Mouse (Mus musculus) neural tube, embryonic 14.5 days (tissue): ENCODE measurements at regions not wholly inside any gene's neighbourhood (a gene's known extent, or its start where the extent isn't known, plus 50 kb on each side); places are given as distances from the start of the nearest gene placed in this dataset.

Experiments used
- ATAC-seq: fragments of 200-750 bp; cut with Nextera tagmentation; 2 replicates; pipeline ENCODE4 v1.8.0; 2017; ENCODE audit warnings: low read depth, mild to moderate bottlenecking, moderate TSS enrichment, moderate library complexity
- H3K27ac ChIP-seq: fragments of 300-500 bp; sonication (generic); 2 replicates; pipeline ENCODE4 v1.5.1; 2014; ENCODE audit warnings: low read depth, mild to moderate bottlenecking, control low read depth, low read length, moderate library complexity, mixed read lengths
- H3K27me3 ChIP-seq: fragments of 300-500 bp; sonication (generic); 2 replicates; pipeline ENCODE4 v1.6.1; 2014; ENCODE audit warnings: low read length; ENCODE audit not compliant: control insufficient read depth, insufficient read depth
- H3K36me3 ChIP-seq: fragments of 300-500 bp; sonication (generic); 2 replicates; pipeline ENCODE4 v1.6.1; 2014; ENCODE audit warnings: low read length, mixed read lengths; ENCODE audit not compliant: control insufficient read depth, insufficient read depth
- H3K4me1 ChIP-seq: fragments of 300-500 bp; sonication (generic); 2 replicates; pipeline ENCODE4 v1.6.1; 2014; ENCODE audit warnings: low read length; ENCODE audit not compliant: control insufficient read depth, insufficient read depth
- H3K4me2 ChIP-seq: fragments of 300-500 bp; sonication (generic); 2 replicates; pipeline ENCODE4 v1.6.1; 2014; ENCODE audit warnings: mild to moderate bottlenecking, low read depth, low read length, control low read depth
- H3K4me3 ChIP-seq: fragments of 300-500 bp; sonication (generic); 2 replicates; pipeline ENCODE4 v1.5.1; 2014; ENCODE audit warnings: low read depth, low read length, control low read depth, mixed read lengths
- H3K9ac ChIP-seq: fragments of 300-500 bp; sonication (generic); replicated peaks from 2 replicates; pipeline ENCODE4 v1.6.1; 2014; ENCODE audit warnings: low read depth, mild to moderate bottlenecking, control low read depth, low read length, mixed read lengths
- H3K9me3 ChIP-seq: fragments of 300-500 bp; sonication (generic); 2 replicates; pipeline ENCODE4 v1.6.1; 2016; ENCODE audit warnings: low read length; ENCODE audit not compliant: control insufficient read depth
- WGBS: fragments of 180-500 bp; shearing (Covaris S2); extraction: QIAGEN DNeasy Blood & Tissue Kit; methylation state at CpG from one replicate; pipeline ENCODE4 v1.1.7; 2014; 5-methylcytosine and 5-hydroxymethylcytosine counted together

DNA sequence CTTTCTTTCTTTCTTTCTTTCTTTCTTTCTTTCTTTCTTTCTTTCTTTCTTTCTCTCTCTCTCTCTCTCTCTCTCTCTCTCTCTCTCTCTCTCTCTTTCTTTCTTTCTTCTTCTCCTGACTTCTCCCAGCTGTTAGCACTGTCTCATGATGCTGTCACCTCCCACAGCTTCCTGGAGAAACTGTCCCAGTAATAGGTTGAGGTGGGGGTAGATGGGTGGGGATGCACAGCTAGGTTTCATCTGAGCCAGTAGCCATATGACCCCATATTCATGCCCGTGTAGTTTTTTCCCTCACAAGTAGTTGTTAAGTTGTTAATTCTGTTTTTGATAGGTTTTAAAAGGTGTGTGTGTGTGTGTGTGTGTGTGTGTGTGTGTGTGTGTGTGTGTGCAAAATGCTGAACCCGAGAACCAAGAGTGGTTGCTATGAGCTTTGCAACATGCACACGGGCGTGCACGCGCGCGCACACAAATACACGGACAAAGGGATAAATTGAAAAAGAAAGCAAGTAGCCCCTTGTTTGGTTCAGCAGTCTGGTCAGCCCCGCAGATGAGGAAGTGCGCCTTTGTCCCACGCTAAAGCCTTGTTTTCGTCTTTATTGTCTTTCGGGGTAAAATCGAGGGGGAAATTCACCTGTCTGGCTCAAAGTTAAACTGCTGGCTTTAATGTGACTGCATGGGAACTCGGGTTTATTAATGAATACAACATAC, 224.4 kb downstream of the Ndfip2 start:
- Histone ChIP-seq H3K4me3 (peak overlapping the region; percentile 8), H3K36me3 (no peaks in the 10 kb centered on the region), H3K4me2 (peak overlapping the region; percentile 38), H3K9me3 (no peaks in the 10 kb centered on the region), H3K27ac (peak overlapping the region; percentile 66), H3K4me1 (peaks cover 7% of the 10 kb centered on the region; the same call in 1 of the 2 replicates), H3K27me3 (no peaks in the 10 kb centered on the region), H3K9ac (peak overlapping the region; percentile 46)
- WGBS = 1% methylated on average over 16 of the region's 16 CpGs
- ATAC-seq = peak; percentile 68

GRCm38 (mm10) chr14:105480048-105480447, 221.7 kb downstream of the Ndfip2 start:
- Histone ChIP-seq H3K36me3 (no peaks in the 10 kb centered on the region), H3K9me3 (no peaks in the 10 kb centered on the region), H3K27ac (no peak overlapping the region), H3K4me1 (peaks cover 7% of the 10 kb centered on the region; the same call in 1 of the 2 replicates), H3K4me3 (no peak overlapping the region), H3K27me3 (no peaks in the 10 kb centered on the region), H3K9ac (no peak overlapping the region), H3K4me2 (no peak overlapping the region)
- no peak for ATAC-seq
- 80% methylated on average over 9 of the region's 9 CpGs for WGBS

DNA sequence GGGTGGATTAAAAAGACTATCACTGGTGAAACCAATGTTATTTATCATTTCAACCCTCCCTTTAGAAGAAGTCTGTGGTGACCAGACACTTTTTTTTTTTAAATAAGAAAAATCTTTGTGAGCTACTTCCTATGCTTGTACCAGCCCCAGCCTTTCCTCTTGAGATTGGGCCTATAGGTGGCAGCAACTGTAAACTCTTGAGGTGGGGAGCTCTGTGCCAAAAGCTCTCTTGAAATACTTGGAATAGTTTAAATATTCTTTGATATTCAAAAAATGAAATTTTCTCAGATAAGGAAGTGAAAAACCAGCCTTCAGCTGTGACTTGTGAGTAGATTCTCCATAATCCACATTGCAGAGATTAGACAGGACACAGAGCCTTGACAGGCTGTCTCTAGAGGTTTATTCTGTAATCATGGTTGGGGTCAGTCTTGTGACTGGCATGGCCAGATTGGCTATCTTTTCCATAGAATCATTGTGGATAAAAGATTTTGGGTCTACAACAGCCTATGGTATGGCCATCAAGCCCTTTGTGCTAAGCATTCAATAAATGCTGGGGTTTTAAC, 216.7 kb downstream of the Ndfip2 start:
- H3K9me3 ChIP-seq = no peaks in the 10 kb centered on the region
- H3K36me3 ChIP-seq = no peaks in the 10 kb centered on the region
- no peak for ATAC-seq
- H3K27ac ChIP-seq = no peak overlapping the region
- no peak overlapping the region for H3K4me3 ChIP-seq
- no peak overlapping the region for H3K4me2 ChIP-seq
- H3K9ac ChIP-seq = no peak overlapping the region
- H3K4me1 ChIP-seq = no peaks in the 10 kb centered on the region
- H3K27me3 ChIP-seq = no peaks in the 10 kb centered on the region

DNA sequence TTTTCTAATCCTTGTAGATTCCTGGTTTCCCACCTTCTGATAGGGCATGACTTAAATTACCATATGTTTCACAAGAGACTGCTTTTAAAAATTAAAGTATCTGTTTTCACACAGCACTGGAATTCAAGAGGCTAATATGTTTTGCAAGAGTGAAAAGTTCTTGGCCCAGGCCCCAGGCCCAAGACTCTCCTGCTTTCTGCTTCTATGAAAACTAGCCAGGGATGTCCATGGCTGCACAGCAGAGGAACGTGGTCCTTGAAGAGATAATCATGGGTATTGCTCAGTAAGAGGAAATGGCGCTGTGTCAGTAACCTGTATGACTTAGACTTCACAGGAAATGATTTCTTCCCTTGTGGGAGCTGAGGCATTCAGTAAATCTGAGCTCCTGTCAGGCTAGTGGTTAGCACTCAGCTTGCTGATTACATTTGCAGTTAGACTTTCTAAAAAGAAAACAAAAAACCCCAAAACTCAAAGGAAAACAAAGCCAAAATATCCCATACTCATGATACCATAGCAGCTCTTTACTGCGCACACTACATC, 190.6 kb downstream of the Ndfip2 start:
- WGBS = 77% methylated on average over 3 of the region's 3 CpGs
- Histone ChIP-seq H3K36me3 (no peaks in the 10 kb centered on the region), H3K4me1 (no peaks in the 10 kb centered on the region), H3K4me2 (no peak overlapping the region), H3K9me3 (no peaks in the 10 kb centered on the region), H3K27me3 (no peaks in the 10 kb centered on the region), H3K4me3 (no peak overlapping the region), H3K9ac (no peak overlapping the region), H3K27ac (no peak overlapping the region)
- ATAC-seq = no peak

- ATAC-seq = no peak
- H3K9me3 ChIP-seq = no peaks in the 10 kb centered on the region
- 76% methylated on average over 5 of the region's 5 CpGs for WGBS
- no peak overlapping the region for H3K4me2 ChIP-seq
- H3K4me3 ChIP-seq = no peak overlapping the region
- H3K27ac ChIP-seq = no peak overlapping the region
- H3K36me3 ChIP-seq = no peaks in the 10 kb centered on the region
- no peak overlapping the region for H3K9ac ChIP-seq
- no peaks in the 10 kb centered on the region for H3K27me3 ChIP-seq
- no peaks in the 10 kb centered on the region for H3K4me1 ChIP-seq
Measured at GRCm38 (mm10) chr14:105447088-105447487, 188.7 kb downstream of the Ndfip2 start.

GRCm38 (mm10) chr14:105435343-105435742, 177.0 kb downstream of the Ndfip2 start:
- Histone ChIP-seq H3K4me3 (no peak overlapping the region), H3K27ac (no peak overlapping the region), H3K9ac (no peak overlapping the region), H3K4me1 (no peaks in the 10 kb centered on the region), H3K4me2 (no peak overlapping the region), H3K9me3 (no peaks in the 10 kb centered on the region), H3K27me3 (no peaks in the 10 kb centered on the region), H3K36me3 (no peaks in the 10 kb centered on the region)
- no peak for ATAC-seq
- WGBS = 88% methylated on average over 6 of the region's 6 CpGs

GRCm38 (mm10) chr14:105433456-105433855, 175.1 kb downstream of the Ndfip2 start:
- H3K4me1 ChIP-seq = no peaks in the 10 kb centered on the region
- WGBS = 92% methylated on average over 2 of the region's 2 CpGs
- no peak for ATAC-seq
- no peak overlapping the region for H3K4me2 ChIP-seq
- no peaks in the 10 kb centered on the region for H3K36me3 ChIP-seq
- no peak overlapping the region for H3K4me3 ChIP-seq
- H3K27me3 ChIP-seq = no peaks in the 10 kb centered on the region
- H3K27ac ChIP-seq = no peak overlapping the region
- no peak overlapping the region for H3K9ac ChIP-seq
- no peaks in the 10 kb centered on the region for H3K9me3 ChIP-seq

GRCm38 (mm10) chr14:105432670-105433069, 174.3 kb downstream of the Ndfip2 start:
- H3K9me3 ChIP-seq = no peaks in the 10 kb centered on the region
- no peak overlapping the region for H3K9ac ChIP-seq
- no peak for ATAC-seq
- 0 out of 2 replicates have a peak, but pooled peaks cover 2% of the 10 kb centered on the region for H3K4me1 ChIP-seq
- no peaks in the 10 kb centered on the region for H3K27me3 ChIP-seq
- WGBS = 5% methylated on average over 4 of the region's 4 CpGs
- H3K4me2 ChIP-seq = no peak overlapping the region
- H3K27ac ChIP-seq = no peak overlapping the region
- H3K4me3 ChIP-seq = no peak overlapping the region
- no peaks in the 10 kb centered on the region for H3K36me3 ChIP-seq

GRCm38 (mm10) chr14:105431584-105431983, 173.2 kb downstream of the Ndfip2 start:
- Histone ChIP-seq H3K27me3 (no peaks in the 10 kb centered on the region), H3K36me3 (no peaks in the 10 kb centered on the region), H3K4me3 (no peak overlapping the region), H3K9ac (no peak overlapping the region), H3K27ac (no peak overlapping the region), H3K4me1 (0 out of 2 replicates have a peak, but pooled peaks cover 4% of the 10 kb centered on the region), H3K9me3 (no peaks in the 10 kb centered on the region), H3K4me2 (no peak overlapping the region)
- no peak for ATAC-seq
- WGBS = 93% methylated on average over 4 of the region's 4 CpGs
